Mouse (Mus musculus): Measurements from ENCODE around the gene Dr1. TPM values are rescaled to one million over a fixed set of nuclear protein-coding genes. Genes with fewer than 3 reads are reported as not detected.

Dr1 gene
- 1 to 10 TPM in 1 of 2 experiments, under 1 TPM in 1; 0.94 to 4.4 TPM for polyA plus RNA-seq (2012; fragmentation: generic; extraction: Trizol)

GRCm38 (mm10) chr5:108268127-108269062, at the start of gene Dr1:
Gene Dr1 (plus strand): TSS chr5:108268897.

GRCm38 (mm10) chr5:108312224-108313064, 43.7 kb downstream of the Dr1 start, which contains the start of gene Pigg:
Gene Pigg (plus strand): TSS chr5:108312609.

Other genes with a start within 250 kb of the Dr1 start
- 1 to 10 TPM; 1.5 to 3.1 TPM for gene Mtf2, start 203.2 kb upstream of the Dr1 start, polyA plus RNA-seq (2012; fragmentation: generic; extraction: Trizol)
- 1 to 10 TPM; 2.0 to 4.9 TPM for gene Tmed5, start 136.3 kb upstream of the Dr1 start, polyA plus RNA-seq (2012; fragmentation: generic; extraction: Trizol)
- under 1 TPM; 0.13 to 0.77 TPM for gene Ccdc18, start 136.0 kb upstream of the Dr1 start, polyA plus RNA-seq (2012; fragmentation: generic; extraction: Trizol)
- 1 to 10 TPM in 1 of 2 experiments, under 1 TPM in 1; 0.21 to 1.9 TPM for gene Pigg, start 43.7 kb downstream of the Dr1 start, polyA plus RNA-seq (2012; fragmentation: generic; extraction: Trizol)
- under 1 TPM; 0.01 to 0.06 TPM for gene Gm42517, start 99.0 kb downstream of the Dr1 start, polyA plus RNA-seq (2012; fragmentation: generic; extraction: Trizol)
- under 1 TPM in 1 of 2 experiments, not detected in 1; 0.02 TPM for gene Pde6b, start 119.5 kb downstream of the Dr1 start, polyA plus RNA-seq (2012; fragmentation: generic; extraction: Trizol)
- 1,000 to 10,000 TPM in 1 of 2 experiments, 100 to 1,000 TPM in 1; 937 to 1,235 TPM for gene Atp5k, start 165.6 kb downstream of the Dr1 start, polyA plus RNA-seq (2012; fragmentation: generic; extraction: Trizol)
- under 1 TPM; 0.08 to 0.77 TPM for gene Mfsd7a, start 180.0 kb downstream of the Dr1 start, polyA plus RNA-seq (2012; fragmentation: generic; extraction: Trizol)
- 1 to 10 TPM; 1.7 to 7.6 TPM for gene Pcgf3, start 192.3 kb downstream of the Dr1 start, polyA plus RNA-seq (2012; fragmentation: generic; extraction: Trizol)